Mouse (Mus musculus) embryonic facial prominence, embryonic 14.5 days (tissue): ENCODE results near the gene Donson. TPM values are rescaled to one million over a fixed set of nuclear protein-coding genes. Genes with fewer than 3 reads are reported as not detected.

Source experiments
- ATAC-seq: fragments of 200-750 bp; cut with Nextera tagmentation; 2 replicates; pipeline ENCODE4 v1.8.0; 2017; ENCODE audit warnings: low read depth, moderate number of reproducible peaks, moderate TSS enrichment
- DNase-seq: peaks from one replicate; pipeline ENCODE4 v3.0.0-alpha.2; 2015; ENCODE audit warnings: low spot score
- H3K27ac ChIP-seq: fragments of 300-500 bp; sonication (generic); replicated peaks from 2 replicates; pipeline ENCODE4 v1.5.1; 2014; ENCODE audit warnings: low read depth, mild to moderate bottlenecking, low read length, moderate library complexity
- H3K27me3 ChIP-seq: fragments of 300-500 bp; sonication (generic); replicated peaks from 2 replicates; pipeline ENCODE4 v1.6.1; 2014; ENCODE audit warnings: low read length; ENCODE audit not compliant: control insufficient read depth, insufficient read depth
- H3K36me3 ChIP-seq: fragments of 300-500 bp; sonication (generic); 2 replicates; pipeline ENCODE4 v1.6.1; 2014; ENCODE audit warnings: low read length, mixed read lengths; ENCODE audit not compliant: control insufficient read depth, insufficient read depth
- H3K4me1 ChIP-seq: fragments of 300-500 bp; sonication (generic); 2 replicates; pipeline ENCODE4 v1.6.1; 2014; ENCODE audit warnings: antibody characterized with exemption, low read length; ENCODE audit not compliant: control insufficient read depth, insufficient read depth
- H3K4me2 ChIP-seq: fragments of 300-500 bp; sonication (generic); 2 replicates; pipeline ENCODE4 v1.6.1; 2014; ENCODE audit warnings: low read depth, mild to moderate bottlenecking, low read length, moderate library complexity, mixed read lengths
- H3K4me3 ChIP-seq: fragments of 300-500 bp; sonication (generic); 2 replicates; pipeline ENCODE4 v1.5.1; 2014; ENCODE audit warnings: low read depth, mild to moderate bottlenecking, low read length
- H3K9ac ChIP-seq: fragments of 300-500 bp; sonication (generic); 2 replicates; pipeline ENCODE4 v1.6.1; 2014; ENCODE audit warnings: low read depth, mild to moderate bottlenecking, low read length, moderate library complexity, mixed read lengths
- H3K9me3 ChIP-seq: fragments of 300-500 bp; sonication (generic); 2 replicates; pipeline ENCODE4 v1.6.1; 2016; ENCODE audit warnings: low read length; ENCODE audit not compliant: control insufficient read depth
- WGBS: fragments of 180-500 bp; shearing (Covaris S2); extraction: QIAGEN DNeasy Blood & Tissue Kit; methylation state at CpG from one replicate; pipeline ENCODE4 v1.1.7; 2014; 5-methylcytosine and 5-hydroxymethylcytosine counted together
- polyA plus RNA-seq: library from polyadenylated mRNA; unstranded; fragments of >200 nt; fragmentation: Nextera tagmentation; extraction: Ambion mirVana; gene quantifications from 2 replicates; pipeline ENCODE4 v1.2.1, GENCODE M21; 2014

Gene Donson
- polyA plus RNA-seq, 1 experiment from 2014 or later, result 17.8 TPM

- peak within 1 kb of the TSS; percentile 93 for H3K27ac ChIP-seq
- H3K4me2 ChIP-seq, result peak within 1 kb of the TSS; percentile 80
- no peaks in the 10 kb centered on the region for H3K9me3 ChIP-seq
- H3K9ac ChIP-seq, result peak within 1 kb of the TSS; percentile 94
- H3K4me1 ChIP-seq, result peaks cover 14% of the 10 kb centered on the region
- peak within 1 kb of the TSS; percentile 85 for H3K4me3 ChIP-seq
- peak; percentile 100 for DNase-seq
- 0 out of 2 replicates have a peak, but pooled peaks cover 7% of the 10 kb centered on the region for H3K36me3 ChIP-seq
- ATAC-seq, result peak; percentile 95
- WGBS, result 1% methylated on average over 39 of the region's 46 CpGs
- no peaks in the 10 kb centered on the region for H3K27me3 ChIP-seq
Measured at GRCm38 (mm10) chr16:91728123-91729065, 39.8 kb upstream of the Donson start, which contains the start of gene Cryzl1. Gene Cryzl1, minus strand, starts transcription at chr16:91728975.

- peak overlapping the region; percentile 65 for H3K9ac ChIP-seq
- 0 out of 2 replicates have a peak, but pooled peaks cover 7% of the 10 kb centered on the region for H3K36me3 ChIP-seq
- no peak for DNase-seq
- peak overlapping the region; percentile 59 for H3K4me2 ChIP-seq
- WGBS, result 85% methylated on average over 15 of the region's 15 CpGs
- ATAC-seq, result no peak
- H3K27me3 ChIP-seq, result no peaks in the 10 kb centered on the region
- peaks cover 14% of the 10 kb centered on the region for H3K4me1 ChIP-seq
- peak overlapping the region; percentile 85 for H3K4me3 ChIP-seq
- no peak overlapping the region for H3K27ac ChIP-seq
- H3K9me3 ChIP-seq, result no peaks in the 10 kb centered on the region
Measured at GRCm38 (mm10) chr16:91727433-91727832, 38.9 kb upstream of the Donson start.

GRCm38 (mm10) chr16:91724247-91724646, 35.7 kb upstream of the Donson start:
- 59% methylated on average over 3 of the region's 3 CpGs for WGBS
- DNase-seq (no peak), ATAC-seq (no peak)
- no peak overlapping the region for H3K4me3 ChIP-seq
- H3K4me2 ChIP-seq, result no peak overlapping the region
- H3K4me1 ChIP-seq, result peaks cover 6% of the 10 kb centered on the region
- no peak overlapping the region for H3K27ac ChIP-seq
- H3K9me3 ChIP-seq, result no peaks in the 10 kb centered on the region
- H3K36me3 ChIP-seq, result peaks cover 21% of the 10 kb centered on the region
- no peak overlapping the region for H3K9ac ChIP-seq
- no peaks in the 10 kb centered on the region for H3K27me3 ChIP-seq

- Histone ChIP-seq H3K4me2 (no peak overlapping the region), H3K27ac (no peak overlapping the region), H3K27me3 (no peaks in the 10 kb centered on the region), H3K9ac (no peak overlapping the region), H3K36me3 (peaks cover 49% of the 10 kb centered on the region), H3K9me3 (no peaks in the 10 kb centered on the region), H3K4me3 (no peak overlapping the region), H3K4me1 (no peaks in the 10 kb centered on the region)
- whole genome bisulfite sequencing, result 87% methylated on average over 4 of the region's 4 CpGs
- DNase-seq (no peak), ATAC-seq (no peak)
Measured at GRCm38 (mm10) chr16:91717399-91717798, 28.8 kb upstream of the Donson start.

- 79% methylated on average over 11 of the region's 11 CpGs for WGBS
- DNase-seq, result no peak
- ATAC-seq, result no peak
- no peak overlapping the region for H3K4me3 ChIP-seq
- no peak overlapping the region for H3K4me2 ChIP-seq
- H3K27me3 ChIP-seq, result no peaks in the 10 kb centered on the region
- no peaks in the 10 kb centered on the region for H3K9me3 ChIP-seq
- peaks cover 49% of the 10 kb centered on the region for H3K36me3 ChIP-seq
- H3K9ac ChIP-seq, result no peak overlapping the region
- H3K27ac ChIP-seq, result no peak overlapping the region
- H3K4me1 ChIP-seq, result no peaks in the 10 kb centered on the region
Measured at GRCm38 (mm10) chr16:91716927-91717349, 28.4 kb upstream of the Donson start.

- Histone ChIP-seq H3K9ac (no peak overlapping the region), H3K4me2 (no peak overlapping the region), H3K9me3 (no peaks in the 10 kb centered on the region), H3K4me3 (no peak overlapping the region), H3K27me3 (no peaks in the 10 kb centered on the region), H3K4me1 (no peaks in the 10 kb centered on the region), H3K36me3 (peaks cover 67% of the 10 kb centered on the region), H3K27ac (no peak overlapping the region)
- 89% methylated on average over 7 of the region's 7 CpGs for WGBS
- ATAC-seq (no peak), DNase-seq (no peak)
Measured at GRCm38 (mm10) chr16:91710241-91710640, 21.7 kb upstream of the Donson start.

- H3K27ac ChIP-seq, result no peak overlapping the region
- H3K4me1 ChIP-seq, result no peaks in the 10 kb centered on the region
- H3K9me3 ChIP-seq, result no peaks in the 10 kb centered on the region
- ATAC-seq, result no peak
- WGBS, result 74% methylated on average over 14 of the region's 14 CpGs
- no peak overlapping the region for H3K4me3 ChIP-seq
- H3K36me3 ChIP-seq, result peaks cover 74% of the 10 kb centered on the region
- H3K27me3 ChIP-seq, result no peaks in the 10 kb centered on the region
- H3K9ac ChIP-seq, result no peak overlapping the region
- DNase-seq, result no peak
- H3K4me2 ChIP-seq, result no peak overlapping the region
Measured at GRCm38 (mm10) chr16:91704603-91705340, 16.2 kb upstream of the Donson start.

GRCm38 (mm10) chr16:91702771-91703188, 14.2 kb upstream of the Donson start:
- no peak overlapping the region for H3K9ac ChIP-seq
- WGBS, result 55% methylated on average over 3 of the region's 3 CpGs
- no peaks in the 10 kb centered on the region for H3K9me3 ChIP-seq
- 0 out of 2 replicates have a peak, but pooled peaks have one; percentile 44 for ATAC-seq
- DNase-seq, result no peak
- no peak overlapping the region for H3K27ac ChIP-seq
- no peaks in the 10 kb centered on the region for H3K27me3 ChIP-seq
- H3K4me2 ChIP-seq, result no peak overlapping the region
- H3K4me3 ChIP-seq, result no peak overlapping the region
- H3K4me1 ChIP-seq, result no peaks in the 10 kb centered on the region
- H3K36me3 ChIP-seq, result peaks cover 77% of the 10 kb centered on the region
